Mouse (Mus musculus): ENCODE measurements at regions not wholly inside any gene's neighbourhood (a gene's known extent, or its start where the extent isn't known, plus 50 kb on each side); places are given as distances from the start of the nearest gene placed in this dataset.

- no peak; the same call in 1 of the 2 replicates for TF ChIP-seq CTCF (conservative IDR thresholded peaks at IDR 0.05; ENCODE audit: insufficient read depth, insufficient read length, low read depth, low read length)
- no peak for TF ChIP-seq POLR2A (IDR thresholded peaks at IDR 0.05; ENCODE audit: low read depth, low read length)
Measured at GRCm38 (mm10) chr1:169254250-169254937, 276.9 kb downstream of the Nuf2 start.

Data from kidney, adult 2 months (tissue).